Mouse (Mus musculus) kidney, adult 11 months (tissue): Measurements from ENCODE around the gene Lrrd1.
"Not testable (repeated sequence)": the region's sequence is repeated elsewhere in the genome, so short reads cannot be mapped to it uniquely, and the experiment has no call there.

ENCODE experiments used
- DNase-seq: peaks from one replicate; pipeline ENCODE4 v3.0.0; 2022

The Lrrd1 gene

GRCm38 (mm10) chr5:3845026-3845425 lies at the start of gene Lrrd1:
Gene Lrrd1 (plus strand): TSS chr5:3845173.
- no peak for DNase-seq

GRCm38 (mm10) chr5:3797101-3797500 lies 47.9 kb upstream of the Lrrd1 start:
- DNase-seq: peak; percentile 41

- DNase-seq: peak; percentile 30
These were observed 46.3 kb upstream of the Lrrd1 start for GRCm38 (mm10) chr5:3798656-3799055.

GRCm38 (mm10) chr5:3800041-3800440 lies 44.9 kb upstream of the Lrrd1 start:
- DNase-seq: no peak

GRCm38 (mm10) chr5:3800881-3801280 lies 44.1 kb upstream of the Lrrd1 start:
- no peak for DNase-seq

- no peak for DNase-seq
These were observed 43.1 kb upstream of the Lrrd1 start for GRCm38 (mm10) chr5:3801672-3802432.

- DNase-seq: peak; percentile 83
These were observed 42.3 kb upstream of the Lrrd1 start, which contains the start of the genes Ankib1 and Krit1 for GRCm38 (mm10) chr5:3802433-3803291. Gene Ankib1 (minus strand): TSS chr5:3802925. Gene Krit1 (plus strand): TSS chr5:3803184.

- no peak for DNase-seq
These were observed 41.4 kb upstream of the Lrrd1 start for GRCm38 (mm10) chr5:3803292-3804165.

- DNase-seq: no peak
These were observed 36.5 kb upstream of the Lrrd1 start for GRCm38 (mm10) chr5:3808472-3808871.

- DNase-seq: no peak
These were observed 10.9 kb upstream of the Lrrd1 start for GRCm38 (mm10) chr5:3834107-3834506.

GRCm38 (mm10) chr5:3870161-3870560 lies 25.2 kb downstream of the Lrrd1 start:
- no peak for DNase-seq

- DNase-seq: no peak
These were observed 27.4 kb downstream of the Lrrd1 start for GRCm38 (mm10) chr5:3872348-3872747.

- no peak for DNase-seq
These were observed 28.5 kb downstream of the Lrrd1 start for GRCm38 (mm10) chr5:3873485-3873884.

GRCm38 (mm10) chr5:3886862-3887261 lies 41.9 kb downstream of the Lrrd1 start:
- not testable (repeated sequence) for DNase-seq

GRCm38 (mm10) chr5:3889201-3889600 lies 44.2 kb downstream of the Lrrd1 start:
- no peak for DNase-seq

GRCm38 (mm10) chr5:3893459-3894293 lies 48.7 kb downstream of the Lrrd1 start, which contains the start of gene Mterf1a:
Gene Mterf1a (minus strand): TSS chr5:3893933.
- peak; percentile 56 for DNase-seq

GRCm38 (mm10) chr5:3894294-3894619 lies 49.3 kb downstream of the Lrrd1 start:
- DNase-seq: not testable (repeated sequence)

- no peak for DNase-seq
These were observed 60.5 kb downstream of the Lrrd1 start for GRCm38 (mm10) chr5:3905471-3905870.
